Comparison of ENCODE assay signal across 8 mouse cellular contexts in genomic region chr1:180198959-180199714, GRCm38 (mm10). TPM values are rescaled to one million over a fixed set of nuclear protein-coding genes. Genes with fewer than 3 reads are reported as not detected.
A peak's percentile ranks its signal among the peaks of the same experiment; 100 is the strongest.
DNase-seq lines count a peak whose midpoint lies in the region; ATAC-seq and TF ChIP-seq lines count a peak whose summit lies in the region.

Coq8a (minus strand) TSS chr1:180199602.

- ATAC-seq in intestine, postnatal 0 days: no peak
- no peak for ATAC-seq in megakaryocyte-erythroid progenitor cell, adult 5-6 weeks (replicated peaks; ENCODE audit: low FRiP score, low TSS enrichment, poor library complexity, severe bottlenecking)

- WGBS in intestine, postnatal 0 days: 70% methylated on average over 4 of the region's 4 CpGs
- WGBS in hindbrain, embryonic 10.5 days: 72% methylated on average over 4 of the region's 4 CpGs

- 0 out of 2 replicates have a peak, but pooled peaks cover under 1% of the 10 kb centered on the region for H3K4me1 ChIP-seq in cortical plate, adult 2 months (ENCODE audit: control insufficient read depth, insufficient read depth, low read length)
- H3K4me1 ChIP-seq in intestine, postnatal 0 days (replicated peaks; ENCODE audit: control insufficient read depth, insufficient read depth, low read length): peaks cover 3% of the 10 kb centered on the region
- peaks cover 17% of the 10 kb centered on the region for H3K4me1 ChIP-seq in hindbrain, embryonic 10.5 days (replicated peaks)

- H3K27me3 ChIP-seq in intestine, postnatal 0 days (replicated peaks; ENCODE audit: control insufficient read depth, insufficient read depth, low read length): no peaks in the 10 kb centered on the region
- H3K27me3 ChIP-seq in hindbrain, embryonic 10.5 days (ENCODE audit: insufficient read depth, poor library complexity, severe bottlenecking): no peaks in the 10 kb centered on the region; the same call in 1 of the 2 replicates

- H3K9ac ChIP-seq in intestine, postnatal 0 days (ENCODE audit: low read depth, low read length): no peak within 1 kb of the TSS

- no peak for TF ChIP-seq CTCF in cortical plate, adult 2 months (IDR thresholded peaks at IDR 0.05; ENCODE audit: extremely low read depth, insufficient read depth, low read length)
- no peak for TF ChIP-seq CTCF in intestine, postnatal 0 days (IDR thresholded peaks at IDR 0.05; ENCODE audit: low read depth)

- no peak within 1 kb of the TSS for H3K4me3 ChIP-seq in cortical plate, adult 2 months (ENCODE audit: insufficient read depth, low read length)
- no peak within 1 kb of the TSS for H3K4me3 ChIP-seq in intestine, postnatal 0 days (ENCODE audit: low read depth, low read length)
- no peak within 1 kb of the TSS for H3K4me3 ChIP-seq in hindbrain, embryonic 10.5 days

- H3K9me3 ChIP-seq in intestine, postnatal 0 days (ENCODE audit: control insufficient read depth): 0 out of 2 replicates have a peak, but pooled peaks cover 2% of the 10 kb centered on the region
- H3K9me3 ChIP-seq in hindbrain, embryonic 10.5 days: no peaks in the 10 kb centered on the region

- peak; percentile 4 for DNase-seq in kidney, adult 9 months
- DNase-seq in kidney, postnatal 14 days: no peak
- DNase-seq in A20 (ENCODE audit: low read depth, low spot score): peak; percentile 82
- no peak for DNase-seq in neural tube, embryonic 10.5 days (ENCODE audit: extremely low spot score, low spot score)
- DNase-seq in hindbrain, embryonic 10.5 days (ENCODE audit: low spot score): no peak

- no peak within 1 kb of the TSS for H3K4me2 ChIP-seq in intestine, postnatal 0 days (replicated peaks; ENCODE audit: low read depth)

- TF ChIP-seq POLR2A in cortical plate, adult 2 months (IDR thresholded peaks at IDR 0.05; ENCODE audit: extremely low read depth, insufficient read depth, low read length): no peak

- H3K27ac ChIP-seq in cortical plate, adult 2 months (ENCODE audit: insufficient read depth, low read length): no peak within 1 kb of the TSS
- no peak within 1 kb of the TSS for H3K27ac ChIP-seq in intestine, postnatal 0 days (ENCODE audit: low read depth, low read length)
- no peak within 1 kb of the TSS for H3K27ac ChIP-seq in hindbrain, embryonic 10.5 days

- H3K36me3 ChIP-seq in intestine, postnatal 0 days (ENCODE audit: control insufficient read depth, insufficient read depth): no peaks in the 10 kb centered on the region
- H3K36me3 ChIP-seq in hindbrain, embryonic 10.5 days: no peaks in the 10 kb centered on the region

RNA-seq across cellular contexts. Expression of gene Coq8a, which starts in this region (rescaled TPM):
- polyA plus RNA-seq in cortical plate, adult 2 months (2012; rRNA removed): 35.9 and 42.9 TPM in 2 replicates
- 28.6 and 29.7 TPM in 2 replicates for polyA plus RNA-seq in intestine, postnatal 0 days (2015; fragmentation: Nextera tagmentation; extraction: Ambion mirVana)
- 1.8 and 2.0 TPM in 2 replicates for polyA plus RNA-seq in hindbrain, embryonic 10.5 days (2016; fragmentation: Nextera tagmentation; extraction: Ambion mirVana)
- 6.3 and 8.4 TPM in 2 replicates for total RNA-seq in megakaryocyte-erythroid progenitor cell, adult 5-6 weeks (2014; fragmentation: Nextera tagmentation)
- 18.3 and 22.3 TPM in 2 replicates for total RNA-seq in megakaryocyte-erythroid progenitor cell, adult 5-6 weeks (2017)

Comparison
In these comparisons a context has a peak if more than half of its experiments do, and no peak if none do; other contexts are left out.
1. DNase-seq: peak in kidney, adult 9 months (single experiment) and A20 (single experiment); none in kidney, postnatal 14 days (single experiment), neural tube, embryonic 10.5 days (single experiment) and hindbrain, embryonic 10.5 days (single experiment).